Mouse (Mus musculus) heart, postnatal 25 days (tissue): Measurements from ENCODE around the gene Usp48. TPM values are rescaled to one million over a fixed set of nuclear protein-coding genes. Genes with fewer than 3 reads are reported as not detected.

Experiments
- DNase-seq: peaks from one replicate; pipeline ENCODE4 v3.0.0; 2022; ENCODE audit warnings: low spot score
- intact Hi-C: fragments of 180-260 bp; cut with DNase I; formaldehyde crosslinking; loops from one replicate; pipeline ENCODE4 v1.15.1; 2025
- total RNA-seq, 2 experiments: library from RNA; stranded (reverse); gene quantifications; 2 replicates each; pipeline ENCODE4 v1.2.3; 2021

Gene Usp48
- total RNA-seq, 2 experiments from 2014 or later = 33.0 to 33.3 TPM

- intact Hi-C loops = no loop called here
Observed at GRCm38 (mm10) chr4:137707216-137707990, 113.8 kb downstream of the Usp48 start.

More at GRCm38 (mm10) chr4:137707216-137707990, 113.8 kb downstream of the Usp48 start:
- DNase-seq = peak; percentile 52

Other genes starting within 250 kb of the Usp48 start
- 100 to 1,000 TPM; 153 to 169 TPM for gene Cdc42, start 236.0 kb upstream of the Usp48 start, total RNA-seq
- gene Cela3a, start 184.0 kb upstream of the Usp48 start, total RNA-seq = not detected
- gene Cela3b, start 163.2 kb upstream of the Usp48 start, total RNA-seq = not detected
- not detected for gene 1700013G24Rik, start 140.5 kb upstream of the Usp48 start, total RNA-seq
- 100 to 1,000 TPM; 249 to 297 TPM for gene Hspg2, start 125.0 kb upstream of the Usp48 start, total RNA-seq
- gene Ldlrad2, start 19.2 kb upstream of the Usp48 start, total RNA-seq = not detected
- 10 to 100 TPM; 13.8 to 19.4 TPM for gene Rap1gap, start 71.0 kb downstream of the Usp48 start, total RNA-seq
- 10 to 100 TPM; 52.8 to 68.3 TPM for gene Alpl, start 202.6 kb downstream of the Usp48 start, total RNA-seq